Mouse (Mus musculus): ENCODE results near the gene Prima1.

Prima1 gene

DNA sequence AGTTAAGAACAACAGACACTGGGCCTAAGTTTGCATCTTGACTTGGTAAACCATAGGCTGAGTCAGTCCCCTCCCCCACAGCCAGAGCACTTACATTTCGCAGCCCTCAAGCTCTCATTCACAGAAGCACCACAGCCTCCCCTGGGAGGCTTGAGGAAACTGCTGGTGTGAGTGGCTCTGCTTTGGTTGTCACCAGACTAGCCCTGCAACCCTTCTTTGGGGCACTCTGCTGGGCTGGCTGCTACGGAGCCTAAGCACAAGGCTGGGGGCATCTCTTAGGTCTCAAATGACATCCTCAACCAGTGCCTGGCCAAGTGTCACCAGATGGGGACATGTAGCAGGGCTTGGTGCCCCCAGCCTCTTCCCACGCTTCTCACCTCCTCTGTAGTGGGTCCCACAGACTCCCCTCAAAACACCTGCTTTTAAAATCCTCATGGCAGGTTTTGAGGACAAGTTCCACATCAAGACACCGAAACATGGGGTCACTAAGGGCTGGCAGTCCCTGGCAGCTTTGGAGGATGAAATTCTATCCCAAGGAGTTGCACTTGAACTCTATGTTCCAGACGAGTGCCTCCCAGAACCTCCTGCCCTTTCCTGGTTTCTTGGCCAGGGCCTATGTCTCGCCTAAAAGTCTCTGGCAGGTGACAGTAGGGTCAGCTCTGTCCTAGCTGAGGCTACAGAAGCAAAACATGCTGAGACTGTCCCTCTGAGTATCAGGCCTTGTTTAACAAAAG lies 25.9 kb downstream of the Prima1 start:
- no peak for DNase-seq

DNA sequence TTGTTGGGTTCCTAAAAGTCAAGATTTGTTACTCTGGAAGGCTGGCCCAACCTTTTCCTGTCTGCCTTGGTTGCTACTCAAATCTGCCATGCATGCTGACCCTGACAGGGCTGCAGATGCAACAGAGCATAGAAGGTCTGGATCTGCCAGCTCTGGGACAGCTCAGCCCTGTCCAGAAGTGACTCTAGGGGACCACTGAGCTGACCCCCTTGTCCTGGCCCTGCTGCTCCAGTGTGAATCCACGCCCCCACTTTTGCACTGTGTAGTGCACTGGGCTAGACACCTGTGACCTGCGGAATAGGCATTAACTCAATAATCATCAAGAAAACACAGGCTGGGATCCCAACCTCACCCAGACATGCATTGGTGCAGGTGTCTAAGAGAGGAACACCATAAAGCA lies 27.2 kb downstream of the Prima1 start:
- DNase-seq, result no peak

DNA sequence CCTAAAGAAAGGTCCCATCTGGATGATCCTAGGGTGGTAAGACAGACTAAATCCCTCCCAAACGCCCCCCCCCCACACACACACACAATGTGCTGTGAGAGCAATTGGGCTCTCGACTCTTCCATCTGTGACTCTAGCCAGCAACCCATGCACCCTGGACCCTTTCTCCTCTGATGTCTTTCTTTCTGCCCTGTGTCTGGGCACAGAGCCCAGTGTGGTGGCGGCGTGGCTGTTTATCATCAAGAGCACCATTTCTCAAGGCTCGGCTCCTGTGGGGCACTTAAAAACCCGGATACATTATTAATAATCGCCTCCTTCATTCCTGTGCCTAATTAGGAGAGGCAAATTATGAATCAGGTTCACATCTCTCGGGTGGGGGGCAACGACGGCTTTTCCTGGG lies 27.7 kb downstream of the Prima1 start:
- DNase-seq, result no peak

DNA sequence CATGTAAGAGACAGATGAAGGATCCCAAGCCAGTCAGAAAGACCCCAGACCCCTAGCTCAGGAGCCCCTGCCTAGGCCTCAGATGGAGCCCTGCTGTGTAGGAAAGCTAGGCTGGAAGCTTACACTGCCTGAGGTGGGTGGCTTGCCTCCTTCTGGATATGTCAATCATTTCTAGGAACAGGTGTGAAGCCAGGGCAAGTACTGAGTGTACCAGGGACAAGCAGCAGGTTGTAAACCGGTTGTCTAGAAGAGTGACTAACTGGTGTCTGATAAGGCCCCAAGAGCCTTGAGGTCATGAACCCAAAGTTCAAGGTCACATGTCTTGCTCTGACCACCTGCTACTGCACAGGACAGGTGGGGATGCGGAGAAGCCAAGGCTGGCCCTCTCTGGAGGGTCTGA lies 28.4 kb downstream of the Prima1 start:
- no peak for DNase-seq

DNA sequence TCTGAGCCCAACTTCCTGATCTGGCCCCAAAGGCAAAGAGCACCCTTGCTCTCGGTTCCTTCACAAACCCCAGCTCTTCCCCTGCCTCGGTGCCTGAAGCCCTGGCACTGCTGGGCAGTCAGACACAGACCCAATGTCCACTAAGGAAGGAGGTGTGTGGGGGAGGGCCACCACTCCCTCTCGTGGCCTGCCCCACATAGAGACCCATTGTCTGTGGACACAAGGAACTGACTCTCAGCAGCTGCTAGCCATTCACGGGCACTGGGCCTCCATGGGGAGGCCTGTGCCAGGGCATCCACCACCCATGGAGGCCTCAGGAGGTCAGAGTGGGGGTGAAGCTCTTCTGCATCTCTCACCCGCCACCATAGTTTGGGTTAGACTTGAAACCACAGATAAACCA lies 30.9 kb downstream of the Prima1 start:
- DNase-seq, result no peak

DNA sequence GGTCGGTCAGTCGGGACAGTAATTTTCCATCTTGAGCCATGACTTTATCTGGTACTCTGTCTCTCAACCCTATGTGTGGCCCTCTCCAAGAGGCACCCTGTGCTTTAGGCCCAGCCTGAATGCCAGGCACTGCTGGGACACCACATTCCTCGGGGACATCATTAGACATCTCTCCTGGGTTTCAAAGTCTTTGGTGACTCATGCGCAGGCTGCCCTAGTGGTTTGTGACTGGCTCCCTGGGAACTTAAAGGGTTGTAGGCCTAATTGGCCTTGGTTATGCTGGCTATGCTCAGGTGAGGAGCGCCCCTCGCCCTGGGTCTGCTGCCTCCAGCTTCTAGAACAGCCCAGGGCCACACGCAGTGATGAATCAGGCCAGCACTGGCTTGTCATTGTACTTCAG lies 32.4 kb downstream of the Prima1 start:
- no peak for DNase-seq

DNA sequence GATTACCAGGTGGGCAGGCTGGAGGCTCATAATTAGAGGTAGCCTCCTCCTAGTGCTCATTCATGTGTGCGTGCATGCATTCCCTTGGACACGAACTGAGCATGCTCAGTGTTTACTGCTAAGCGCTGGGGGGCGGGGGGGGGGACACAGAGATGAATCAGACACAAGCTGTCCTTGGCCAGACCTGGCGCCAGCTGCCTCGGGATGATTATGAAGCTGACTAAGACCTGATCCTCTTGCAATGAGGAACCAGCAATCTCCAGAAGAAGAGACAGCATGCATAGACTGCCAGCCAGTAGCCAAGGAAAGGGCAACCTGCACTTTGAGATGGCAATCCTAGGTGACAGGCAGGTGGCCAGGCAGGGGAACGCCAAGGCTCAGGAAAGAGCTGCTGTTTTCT lies 36.4 kb downstream of the Prima1 start:
- no peak for DNase-seq

DNA sequence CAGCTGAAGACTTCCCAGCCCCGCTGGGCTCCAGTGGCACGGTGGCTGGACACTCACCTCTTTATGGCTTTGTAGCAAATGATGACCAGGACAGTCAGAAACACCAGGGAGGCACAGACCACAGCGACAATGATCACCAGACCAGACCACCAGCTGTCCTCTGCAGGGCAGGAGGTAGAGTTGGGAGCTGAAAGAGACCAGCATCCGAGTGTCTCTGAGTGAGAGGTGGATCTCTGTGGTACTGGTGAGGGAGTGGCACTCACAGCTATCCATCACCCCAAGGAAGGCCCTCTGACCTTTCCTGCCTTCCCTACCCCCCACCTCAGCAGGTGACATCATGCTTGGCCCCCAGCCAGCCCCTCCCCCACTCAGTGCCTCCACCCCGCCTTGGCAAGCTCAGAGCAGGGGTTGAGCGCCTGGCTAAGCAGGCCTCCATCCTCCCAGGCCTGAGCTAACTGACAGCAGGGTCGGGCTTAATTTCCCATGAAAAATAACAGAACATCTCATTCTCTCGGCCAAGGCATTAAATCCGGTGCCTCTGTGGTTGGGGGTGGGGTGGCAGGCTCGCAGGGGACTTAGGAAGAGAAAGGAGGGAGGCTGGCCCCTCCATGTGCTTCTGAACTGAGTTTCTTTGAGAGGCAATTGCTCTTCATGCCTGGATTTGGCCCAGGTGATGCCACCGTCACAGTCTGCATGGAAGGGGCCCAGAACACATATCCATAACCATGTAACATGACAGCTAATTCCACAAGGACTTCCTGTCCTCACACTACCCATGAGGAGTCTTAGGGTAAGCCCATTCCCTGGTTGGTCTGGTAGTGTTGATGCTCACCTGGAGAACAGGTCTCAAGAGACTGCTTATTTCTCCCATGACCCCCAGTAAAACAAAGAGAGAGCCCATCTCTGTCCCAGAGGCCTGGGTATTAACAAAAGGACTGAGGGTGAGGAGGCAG lies 39.1 kb downstream of the Prima1 start:
- no peak for DNase-seq

DNA sequence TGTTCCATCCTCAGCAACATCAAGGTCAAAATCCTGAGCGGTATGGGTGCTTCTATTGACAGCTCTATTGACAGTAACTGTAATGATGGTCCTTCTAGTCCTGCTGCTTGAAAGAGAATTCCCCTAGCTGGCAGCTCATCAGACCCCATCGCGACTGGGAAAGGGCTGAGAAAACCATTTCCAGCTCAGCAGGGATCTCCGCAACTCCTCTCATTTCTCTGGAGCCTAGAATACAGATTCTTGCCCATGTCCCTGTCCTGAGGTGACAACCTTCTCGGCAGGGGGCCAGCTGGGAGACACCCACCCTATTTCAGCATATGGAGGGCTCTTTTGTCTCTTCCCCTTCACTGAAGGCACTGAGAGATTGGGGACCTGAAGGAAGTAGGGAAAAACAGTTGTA lies 49.0 kb downstream of the Prima1 start:
- no peak for DNase-seq

DNA sequence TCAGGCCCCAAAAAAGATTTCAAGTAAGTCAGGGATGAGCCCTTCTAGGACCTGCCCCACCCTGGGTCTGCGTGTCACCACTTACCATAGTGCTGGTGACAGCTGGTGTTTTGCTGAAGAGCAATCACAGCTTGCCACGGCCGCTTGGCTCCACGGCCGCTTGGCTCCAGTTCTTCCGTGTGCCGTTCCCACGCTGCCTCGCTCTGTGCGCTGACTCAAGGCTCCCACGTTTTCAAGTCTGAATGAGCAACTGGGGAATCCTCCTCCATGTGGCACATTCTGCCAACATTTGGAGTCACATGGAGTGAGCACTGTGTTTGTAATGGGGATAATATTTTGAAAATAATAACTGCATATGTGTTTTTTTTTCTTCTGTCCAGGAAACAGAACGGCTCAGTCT lies 52.2 kb downstream of the Prima1 start:
- no peak for DNase-seq

DNA sequence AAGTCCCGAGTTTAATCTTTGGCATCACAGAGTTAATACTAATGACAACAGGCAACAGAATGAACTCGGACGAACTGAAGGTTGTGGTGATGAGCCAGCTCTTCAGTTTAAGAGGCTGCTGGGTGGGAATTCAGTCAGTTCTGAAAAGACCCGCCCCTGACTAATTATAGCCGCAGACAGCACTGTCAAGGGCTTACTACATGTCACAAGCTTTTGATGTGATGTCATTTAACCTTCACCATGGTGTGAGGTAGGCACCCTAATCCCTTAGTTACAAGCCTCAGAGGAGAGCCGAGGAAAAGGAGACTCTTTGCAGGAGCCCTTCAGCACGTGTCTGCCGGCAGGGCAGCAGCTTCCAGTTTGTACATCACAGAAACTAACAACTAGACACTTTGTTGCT lies 53.7 kb downstream of the Prima1 start:
- no peak for DNase-seq

DNA sequence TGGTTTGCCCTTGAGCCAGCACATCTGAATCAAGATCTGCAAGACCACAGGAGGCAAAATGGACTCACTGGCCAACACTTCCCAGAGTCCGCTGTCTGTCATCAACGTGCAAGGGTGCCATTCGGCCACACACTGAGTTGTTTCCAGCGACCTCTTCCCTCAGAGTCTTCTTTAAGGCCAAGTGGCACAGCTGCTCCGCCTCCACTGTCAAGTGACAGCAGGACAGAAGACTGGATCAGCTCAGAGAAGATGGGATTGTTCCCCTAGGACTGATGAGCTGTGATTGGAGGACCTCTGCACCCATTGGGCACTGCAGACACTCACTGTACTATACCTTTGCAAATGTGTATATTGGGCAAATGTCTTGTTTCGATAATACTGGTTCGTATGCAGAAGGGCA lies 54.9 kb downstream of the Prima1 start:
- DNase-seq, result no peak

DNA sequence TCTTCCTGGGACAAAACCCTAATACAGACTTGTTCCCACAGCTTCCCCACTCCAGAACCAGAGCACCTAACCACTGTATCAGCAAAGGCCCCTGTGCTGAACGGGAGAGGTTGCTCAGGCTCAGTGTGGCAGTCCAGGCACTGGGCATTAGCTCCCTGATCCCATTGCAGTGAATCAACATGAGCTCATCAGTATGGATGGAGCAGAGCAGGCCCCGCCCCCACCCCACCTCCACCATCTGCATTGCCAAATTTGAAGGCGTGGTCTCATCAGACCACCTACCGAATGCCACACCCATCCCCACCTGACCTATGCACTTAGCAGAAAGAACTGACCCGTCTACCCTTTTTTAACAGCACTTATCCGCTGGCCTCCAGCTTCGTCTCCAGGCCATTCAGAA lies 58.9 kb downstream of the Prima1 start:
- DNase-seq, result no peak

DNA sequence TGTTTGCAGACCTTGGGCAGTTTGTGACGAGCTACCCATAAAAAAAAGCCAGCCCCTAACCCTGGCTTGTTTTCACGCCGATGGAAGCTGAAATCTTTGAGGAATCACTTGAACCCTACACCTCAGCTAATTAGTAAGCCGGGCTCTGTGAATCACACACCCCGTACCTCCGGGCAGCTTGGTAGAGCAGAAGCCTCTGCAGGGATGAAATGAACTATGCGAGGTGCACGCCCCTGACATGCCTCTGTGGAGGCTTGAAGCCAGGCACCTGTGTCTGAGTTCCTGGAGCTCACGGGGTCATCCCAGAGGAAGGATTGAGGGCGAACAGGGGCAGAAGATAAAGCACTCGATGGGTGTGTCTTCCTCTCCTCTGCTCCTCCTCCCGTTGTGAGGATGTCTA lies 73.1 kb downstream of the Prima1 start:
- DNase-seq, result no peak

DNA sequence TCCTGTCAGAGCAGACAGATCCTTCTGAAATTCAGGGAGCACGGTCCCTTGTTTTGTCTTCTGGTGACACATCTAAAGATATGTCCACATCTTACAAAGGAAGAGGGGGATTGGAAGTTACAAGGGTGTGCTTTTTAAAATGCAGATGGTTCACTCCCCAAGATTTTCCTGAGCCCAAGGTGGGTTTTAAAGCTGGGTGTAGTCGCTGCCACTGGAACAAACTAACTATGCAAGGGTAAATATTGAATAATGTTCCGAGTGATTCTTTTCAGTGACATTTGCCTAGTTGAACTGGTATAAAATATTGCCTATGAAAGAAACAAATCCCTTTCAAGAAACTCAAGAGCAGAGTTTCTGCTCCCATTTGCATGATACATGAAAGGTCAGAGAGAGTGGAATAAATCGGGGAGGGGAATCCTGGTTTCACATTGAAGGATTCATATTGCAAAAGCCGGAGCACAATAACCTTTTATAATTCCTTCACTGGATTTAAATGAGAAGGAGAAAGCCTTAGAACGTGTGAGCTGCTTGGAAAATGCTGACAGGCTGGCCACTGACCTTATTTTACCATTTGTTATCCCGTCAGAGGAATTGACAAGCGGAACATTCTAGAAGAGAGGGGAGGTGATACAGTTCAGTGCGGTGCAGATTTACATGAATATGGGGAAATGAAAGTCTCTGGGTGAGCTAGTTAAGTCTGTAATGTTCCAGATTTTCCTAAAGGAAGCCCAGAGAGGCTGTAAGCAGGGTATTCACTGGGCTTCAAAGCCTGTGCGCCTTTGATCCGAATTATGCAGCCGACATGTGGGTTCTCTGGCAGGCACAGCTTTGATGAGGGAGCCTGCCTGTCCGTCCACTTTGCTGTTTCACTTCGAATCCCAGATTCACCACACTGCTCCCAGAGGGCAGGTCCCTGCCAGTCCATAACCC lies 77.6 kb downstream of the Prima1 start:
- DNase-seq, result no peak

DNA sequence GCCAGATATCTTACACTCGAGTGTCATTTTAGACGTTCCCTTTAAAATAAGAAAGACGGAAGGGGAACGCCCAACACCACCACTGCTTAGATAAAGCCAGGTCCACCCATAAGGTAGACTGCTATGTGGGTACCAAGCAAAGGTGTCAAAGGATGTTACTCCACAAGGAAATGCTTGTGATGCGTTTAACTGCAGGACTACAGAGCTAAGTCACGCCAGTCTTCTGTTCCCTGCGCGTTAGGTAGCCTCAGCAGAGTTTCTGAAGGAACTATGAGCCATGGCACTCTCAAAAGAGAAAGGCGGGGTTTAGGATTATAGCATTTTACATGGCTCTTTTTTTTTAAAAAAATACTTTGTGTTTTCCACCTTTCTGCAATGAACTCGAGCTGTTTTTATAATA lies 78.4 kb downstream of the Prima1 start:
- DNase-seq, result no peak

DNA sequence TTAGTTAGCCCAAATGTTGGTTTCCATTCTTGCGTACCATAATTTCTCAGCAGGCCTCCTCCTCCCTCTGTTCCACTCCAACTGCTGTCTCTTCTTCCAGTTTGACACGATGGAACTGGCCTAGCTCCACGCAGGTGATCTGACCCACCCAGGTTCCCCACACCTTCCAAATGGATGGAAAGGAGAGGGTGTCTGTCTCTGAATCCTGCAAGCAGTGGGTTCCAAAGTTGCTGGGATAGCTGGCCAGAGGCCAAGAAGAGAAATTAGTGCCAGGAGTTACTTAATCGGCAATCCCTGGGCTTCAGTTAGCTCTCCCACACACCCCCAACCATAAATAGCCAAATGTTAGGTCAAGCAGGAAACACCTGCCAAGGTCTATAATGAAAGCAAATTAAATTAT lies 81.2 kb downstream of the Prima1 start:
- no peak for DNase-seq

DNA sequence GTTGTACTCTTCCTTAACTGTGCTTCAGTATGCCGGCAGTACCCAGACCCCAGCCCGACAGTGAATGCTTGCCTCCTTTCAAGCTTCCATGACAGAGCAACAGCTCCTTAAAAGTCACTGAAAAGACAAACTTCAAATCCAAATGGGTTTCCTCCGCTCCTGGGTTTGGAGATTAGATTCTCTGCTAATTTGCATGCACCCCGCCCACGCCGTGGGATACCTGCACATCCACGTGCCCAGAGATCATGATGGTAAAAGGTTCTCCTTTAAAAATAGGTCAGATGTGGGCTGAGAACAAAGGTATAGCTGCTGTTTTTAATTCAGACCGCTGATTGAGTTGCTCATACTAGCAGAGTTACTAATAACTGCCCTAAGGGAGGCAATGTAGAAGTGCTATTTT lies 82.9 kb downstream of the Prima1 start:
- DNase-seq, result no peak

DNA sequence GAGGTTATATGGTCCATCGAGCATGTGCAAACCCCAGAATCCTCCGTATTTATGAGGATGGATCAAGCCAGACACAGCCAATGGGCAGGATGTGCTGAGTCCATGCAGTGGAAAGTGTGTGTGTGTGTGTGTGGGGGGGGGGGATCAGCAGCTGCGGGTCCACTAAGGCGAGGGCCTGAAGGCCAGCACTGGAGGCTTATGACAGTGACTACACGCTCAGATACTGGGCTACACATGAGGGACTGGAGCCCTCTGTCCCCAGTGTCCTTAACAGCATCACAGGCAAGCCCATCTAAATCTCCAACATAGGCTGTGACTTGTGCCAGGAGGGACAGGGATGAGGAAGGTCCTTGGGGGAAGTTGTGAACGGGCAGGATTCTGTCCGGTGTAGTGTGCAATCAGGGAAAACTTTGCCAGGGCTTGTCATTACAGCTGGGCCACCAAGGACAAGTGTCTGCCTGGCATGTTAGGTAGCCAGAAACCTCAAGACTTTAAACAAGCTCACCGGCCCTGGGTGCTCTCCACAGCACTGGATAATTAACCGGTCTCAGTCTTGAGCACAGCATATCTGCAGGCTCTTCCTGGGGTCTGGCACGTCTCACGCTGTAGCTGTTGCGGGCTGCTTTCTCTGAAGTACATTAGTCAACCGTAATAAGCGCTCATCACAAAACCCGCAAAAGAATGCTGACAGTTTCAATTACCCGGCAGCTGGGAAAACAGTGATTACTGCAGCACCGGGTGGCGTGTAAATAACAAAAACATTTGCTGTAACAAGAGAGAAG lies 84.6 kb downstream of the Prima1 start:
- DNase-seq, result no peak

DNA sequence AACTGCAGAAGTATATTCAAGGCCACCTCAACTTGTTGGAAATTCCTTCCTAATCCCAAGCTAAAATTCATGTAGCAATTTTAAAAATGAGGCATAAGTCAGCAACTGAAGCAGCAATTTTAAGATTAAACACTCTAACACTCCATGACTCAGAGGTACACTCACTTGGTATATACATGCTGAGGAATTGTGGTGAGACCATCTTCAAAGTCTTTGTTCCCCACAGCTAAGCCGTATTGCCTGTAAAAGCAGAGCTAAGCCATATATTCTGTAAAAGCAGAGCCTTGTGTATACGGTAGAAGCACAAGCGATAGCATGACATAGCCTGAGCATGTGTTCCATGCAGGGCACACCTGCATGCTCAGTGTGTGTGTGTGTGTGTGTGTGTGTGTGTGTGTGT lies 86.5 kb downstream of the Prima1 start:
- DNase-seq, result no peak

DNA sequence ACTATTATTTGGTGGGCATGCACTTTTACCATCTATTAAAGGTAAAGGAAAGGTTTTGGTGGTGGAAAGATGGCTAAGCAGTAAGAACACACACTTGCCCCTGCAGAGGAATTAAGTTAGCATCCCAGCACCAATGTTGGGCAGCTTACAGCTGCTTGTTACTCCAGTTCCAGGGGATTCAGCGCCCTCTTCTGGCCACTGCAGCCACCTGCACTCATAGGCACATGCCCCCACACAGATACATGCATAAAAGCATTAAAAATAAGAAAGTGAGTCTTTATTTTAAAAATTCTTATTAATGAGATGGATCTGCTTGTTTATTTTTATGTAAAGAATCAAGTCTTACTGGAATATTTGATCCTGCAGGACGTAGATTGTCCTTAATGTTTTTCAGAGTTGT lies 87.0 kb downstream of the Prima1 start:
- DNase-seq, result no peak

DNA sequence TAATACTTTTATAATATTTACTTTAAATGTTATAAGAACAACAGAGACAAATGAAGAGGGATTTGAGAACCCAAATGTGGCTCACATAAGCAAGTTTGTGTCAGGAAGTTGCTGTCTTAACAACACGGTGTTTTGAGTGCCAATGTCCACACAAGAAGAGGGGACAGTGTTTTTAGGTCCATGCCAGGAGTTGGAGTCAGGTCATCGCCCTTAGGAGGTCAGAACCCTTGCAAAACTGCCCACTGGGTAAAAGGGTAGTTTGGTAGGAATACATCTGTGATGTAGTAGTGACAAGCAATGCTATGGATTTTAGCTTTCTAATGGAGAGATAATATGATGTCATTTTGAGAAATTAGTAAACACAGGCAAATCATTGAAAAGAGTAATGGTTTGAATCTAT lies 91.7 kb downstream of the Prima1 start:
- DNase-seq, result no peak
